Mouse (Mus musculus) cerebellum, adult 18-20 months (tissue): ENCODE data around the gene Dgkg.

Experiments used
- DNase-seq, 2 experiments: peaks; one replicate each; pipeline ENCODE4 v3.0.0; 2021

Dgkg gene

DNA sequence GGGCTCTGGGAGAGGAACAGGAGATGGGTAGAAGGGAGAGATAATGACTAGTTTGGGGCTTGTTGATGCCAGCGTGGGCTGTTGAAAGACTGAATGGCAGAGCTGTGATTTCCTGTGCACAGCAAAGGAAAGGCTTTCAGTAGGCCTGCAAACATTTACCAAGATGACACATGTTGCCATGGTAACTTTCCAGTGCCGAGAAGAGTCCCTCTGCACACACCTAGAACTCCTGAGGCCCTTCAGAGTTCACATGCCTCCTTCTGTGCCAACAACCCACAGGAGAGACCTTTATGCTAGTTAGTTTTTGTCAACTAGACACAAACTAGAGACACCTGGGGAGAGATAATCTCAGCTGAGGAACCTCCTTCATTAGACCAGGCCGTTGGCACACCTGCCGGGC lies 163.6 kb downstream of the Dgkg start:
- DNase-seq: no peak

DNA sequence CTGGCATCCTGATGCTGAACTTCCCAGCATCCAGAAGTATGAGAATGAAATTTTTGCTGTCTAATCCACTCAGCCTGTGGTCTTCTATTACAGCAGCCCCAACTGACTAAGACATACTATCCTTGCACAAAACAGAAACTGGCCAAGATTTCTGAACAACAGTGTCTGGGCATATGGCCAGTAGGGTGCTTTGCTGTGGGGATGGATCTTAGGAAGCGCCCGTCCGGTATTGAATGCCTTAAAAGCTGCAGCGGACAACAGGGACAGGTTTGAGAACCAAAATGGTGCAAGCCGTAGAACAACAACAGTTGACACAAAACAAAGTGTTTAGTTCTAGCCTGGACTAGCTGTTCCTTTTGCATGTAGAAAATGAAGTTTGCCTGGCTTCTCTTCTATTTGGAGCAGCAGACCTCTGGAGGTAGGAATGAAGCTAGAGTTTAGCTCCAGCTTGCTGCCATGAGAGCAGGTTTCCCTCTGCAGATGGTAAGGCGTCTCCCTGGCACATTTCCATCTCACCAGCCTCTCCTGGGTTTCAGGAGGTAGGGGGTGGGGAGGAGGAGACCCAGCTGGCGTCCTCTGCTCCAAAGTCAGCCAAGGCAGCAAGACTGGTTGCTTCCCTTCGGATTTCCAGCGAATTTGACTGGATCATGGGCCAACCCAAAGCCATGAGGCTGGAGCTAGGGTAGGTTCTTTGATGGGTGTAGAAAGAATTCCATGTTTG lies 165.4 kb downstream of the Dgkg start:
- peak; percentile 85 to 90 for DNase-seq

DNA sequence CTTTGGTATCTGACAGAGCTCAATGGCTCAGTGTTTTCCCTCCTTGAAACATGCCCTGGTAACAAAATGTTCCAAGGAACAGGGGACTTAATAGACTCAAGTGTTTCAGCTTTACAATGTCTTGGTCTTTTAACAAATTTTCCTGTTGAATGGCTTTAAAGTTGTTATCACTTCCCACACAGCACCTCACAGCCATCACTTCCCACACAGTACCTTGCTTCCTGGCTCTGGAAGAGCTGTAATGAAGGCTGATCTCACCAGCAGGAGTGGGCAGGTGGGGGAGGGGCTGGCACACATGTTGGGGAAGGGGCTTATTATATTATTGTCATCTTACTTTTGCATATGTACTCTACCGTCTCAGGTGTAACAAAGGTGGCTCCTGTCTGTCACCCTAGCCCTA lies 173.1 kb downstream of the Dgkg start:
- DNase-seq: no peak

DNA sequence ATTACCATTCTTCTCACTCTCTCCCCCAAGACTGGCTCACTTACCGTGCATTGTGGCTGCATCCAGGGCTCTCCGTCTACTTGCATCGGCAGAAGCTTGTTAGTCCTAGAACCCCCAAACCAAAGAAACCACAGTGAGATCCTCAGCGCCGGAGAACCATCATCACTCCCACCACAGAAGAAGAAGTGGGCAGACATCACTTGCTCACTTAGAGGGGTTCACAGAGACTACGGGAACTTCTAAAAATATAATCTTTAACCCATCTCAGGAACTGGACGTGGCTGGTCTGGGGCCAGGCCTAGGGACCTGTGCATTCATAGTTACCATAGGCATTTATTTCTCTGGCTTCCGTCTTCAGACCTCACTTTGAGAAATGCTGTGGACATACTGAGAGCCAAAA lies 177.7 kb downstream of the Dgkg start:
- DNase-seq: no peak

DNA sequence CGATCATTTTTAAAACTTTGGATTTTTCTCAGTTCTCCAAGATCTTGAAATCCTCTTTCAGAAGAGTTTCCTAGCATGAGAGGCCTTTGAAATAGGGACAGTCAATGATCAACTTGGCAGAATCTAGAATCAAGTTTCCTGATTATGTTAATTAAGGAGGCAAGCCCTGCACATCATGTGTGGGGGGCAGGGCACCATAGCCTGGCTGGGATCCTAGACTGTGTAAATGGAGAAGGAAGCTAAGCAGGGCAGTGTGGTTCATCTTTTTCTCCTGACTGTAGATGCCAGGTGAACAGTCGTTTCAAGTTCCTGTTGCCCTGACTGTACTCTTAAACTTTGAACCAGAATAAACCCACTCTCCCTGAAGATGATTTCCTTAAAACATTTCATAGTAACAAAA lies 185.3 kb downstream of the Dgkg start:
- DNase-seq: no peak

DNA sequence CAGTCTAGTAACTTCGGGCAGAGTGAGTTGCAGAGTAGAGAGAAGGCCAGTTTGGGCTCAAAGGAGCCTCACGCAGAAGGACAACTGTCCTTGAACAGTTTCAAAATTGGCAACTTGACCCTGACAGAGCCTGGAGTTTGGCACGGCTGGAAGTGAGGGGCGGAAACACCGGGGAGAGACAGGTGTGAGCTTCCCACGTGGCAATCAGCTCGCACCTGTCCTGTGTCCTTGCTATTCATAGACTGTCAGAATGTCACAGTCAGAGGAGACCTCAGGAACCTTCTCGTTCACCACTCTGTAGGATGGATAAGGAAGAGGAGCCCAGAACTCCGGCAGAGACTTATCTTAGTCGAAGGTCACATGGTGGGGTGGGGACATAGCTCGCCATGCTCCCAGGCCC lies 187.6 kb downstream of the Dgkg start:
- peak in 1 of 2 experiments; percentile 28 for DNase-seq

DNA sequence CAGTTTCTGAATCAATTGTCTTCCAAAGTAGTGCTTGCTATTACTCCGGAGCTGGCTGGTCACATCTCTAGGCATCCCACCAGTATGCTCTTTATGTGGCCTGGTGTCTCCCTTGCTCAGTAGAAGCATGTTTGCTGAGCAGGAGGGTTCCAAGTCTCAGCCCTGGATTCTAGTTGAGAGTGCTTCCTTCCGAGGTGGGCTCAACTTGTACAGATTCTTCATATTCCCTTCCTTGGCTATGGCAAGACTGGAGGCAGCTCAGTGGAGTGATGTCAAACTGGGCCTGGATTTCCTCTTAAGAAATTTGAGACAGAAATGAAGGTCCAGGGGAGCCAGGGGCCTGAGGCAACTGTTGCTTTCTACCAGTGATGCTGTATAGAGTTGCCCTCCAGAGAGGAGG lies 189.9 kb downstream of the Dgkg start:
- no peak for DNase-seq

DNA sequence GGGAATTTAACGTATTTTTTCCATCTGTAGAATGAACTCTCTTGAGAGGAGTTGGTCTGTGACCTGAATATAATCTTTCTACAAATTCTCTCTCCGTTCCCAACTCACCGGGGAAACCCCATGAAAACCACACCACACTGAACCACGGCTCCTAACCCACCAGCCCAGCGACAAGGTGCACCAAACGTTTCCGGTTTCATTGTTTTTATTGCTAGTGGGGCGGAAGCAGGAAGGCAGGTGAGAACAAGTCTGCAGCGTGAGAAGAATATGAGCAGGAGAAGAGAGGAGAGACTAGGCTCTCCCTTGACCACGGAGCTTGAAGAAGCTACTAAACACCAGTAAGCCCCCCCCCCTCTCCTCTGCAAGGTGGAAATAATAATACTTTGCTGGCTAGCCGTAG lies 190.6 kb downstream of the Dgkg start:
- no peak for DNase-seq

DNA sequence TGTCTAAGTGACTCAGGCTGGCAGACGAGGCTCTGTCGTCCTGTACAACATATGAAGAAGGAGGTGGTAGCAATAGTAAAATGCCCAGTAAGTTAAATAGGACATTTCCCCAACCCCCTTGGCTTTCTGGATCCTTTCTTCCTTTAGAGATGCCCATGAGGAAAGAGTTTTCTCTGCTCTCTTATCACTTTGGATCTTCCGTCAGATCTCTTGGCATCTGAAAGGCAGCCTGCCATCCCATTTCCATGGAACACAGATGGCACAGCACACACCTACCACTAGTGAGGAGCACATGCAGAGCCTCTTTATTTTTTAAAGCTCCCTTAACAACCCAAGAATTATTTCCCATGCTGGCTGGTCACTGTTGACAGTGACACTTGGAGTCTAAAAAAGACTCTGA lies 194.8 kb downstream of the Dgkg start:
- DNase-seq: no peak

DNA sequence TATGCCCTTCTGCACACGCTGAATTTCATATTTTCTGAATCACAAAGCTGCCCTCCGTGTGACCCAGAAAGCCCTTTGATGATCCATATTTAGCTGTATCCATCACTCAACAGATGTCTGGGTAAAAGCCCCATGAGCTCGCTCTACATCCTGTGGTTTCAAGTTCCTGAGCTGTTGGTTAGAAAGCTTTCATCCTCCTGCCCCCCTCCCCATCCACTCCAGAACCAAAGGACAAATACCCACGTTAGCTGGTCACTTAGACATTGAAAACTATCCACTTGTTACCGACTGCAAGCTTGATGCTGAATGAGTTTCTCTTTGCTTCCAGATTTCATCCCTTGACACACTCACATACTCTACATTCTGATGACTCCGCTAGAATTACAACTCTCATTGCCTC lies 195.3 kb downstream of the Dgkg start:
- no peak for DNase-seq

DNA sequence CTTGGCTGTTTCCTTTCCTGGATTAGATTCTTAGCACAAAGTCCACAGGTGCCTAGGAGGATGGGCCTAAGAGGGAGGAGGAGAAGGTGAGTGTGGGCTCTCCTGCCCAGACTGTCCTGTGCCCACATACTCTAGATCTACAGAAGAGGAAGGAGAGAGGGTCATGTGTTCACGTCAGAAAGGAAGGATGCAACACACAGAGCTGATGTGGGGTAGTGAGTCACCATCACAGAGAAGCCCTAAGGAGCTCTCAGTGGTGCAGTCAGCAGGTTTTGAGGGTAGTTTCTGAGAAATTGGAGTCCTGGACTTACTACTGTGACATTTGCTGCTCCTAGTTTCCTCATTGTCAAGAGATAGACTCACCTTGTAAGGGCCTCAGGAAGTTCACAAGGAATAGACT lies 196.1 kb downstream of the Dgkg start:
- DNase-seq: no peak

DNA sequence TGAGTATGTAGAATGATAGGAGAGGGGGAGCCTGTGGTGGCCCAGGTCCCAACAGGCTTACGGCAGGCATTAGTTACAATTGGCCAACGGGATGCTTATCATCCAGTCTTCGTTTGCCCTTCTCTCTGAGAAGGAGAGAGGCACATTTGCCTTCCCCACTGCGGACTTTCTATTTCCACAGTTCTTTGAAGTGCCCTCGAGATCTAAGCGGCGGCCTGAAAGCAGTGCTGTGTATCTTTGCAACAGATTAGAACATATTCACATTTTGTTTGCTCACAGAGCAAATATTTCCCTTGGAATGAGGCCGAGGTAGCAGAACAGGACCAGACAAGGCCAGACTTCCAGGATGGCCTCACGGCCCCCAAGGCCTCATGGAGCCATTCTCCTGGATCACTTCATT lies 204.9 kb downstream of the Dgkg start:
- no peak for DNase-seq

DNA sequence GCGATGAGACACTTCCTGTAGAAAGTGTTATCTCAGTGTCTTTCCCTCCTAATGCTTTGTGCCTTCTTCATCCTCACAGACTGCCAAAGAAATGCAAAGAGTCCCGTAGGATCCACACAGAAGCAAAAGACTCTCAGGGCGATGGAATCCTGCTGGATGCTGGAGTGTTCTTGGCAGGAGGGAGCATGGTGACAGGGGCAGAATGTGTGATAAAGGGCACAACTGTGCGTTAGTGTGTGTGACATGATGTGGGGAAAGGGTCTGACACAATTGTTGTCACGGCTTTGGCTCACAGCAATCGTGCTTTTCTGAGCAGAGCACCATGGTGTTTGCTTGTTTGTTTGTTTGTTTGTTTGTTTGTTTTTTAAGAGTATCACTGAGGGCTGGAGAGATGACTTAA lies 208.9 kb downstream of the Dgkg start:
- DNase-seq: no peak

DNA sequence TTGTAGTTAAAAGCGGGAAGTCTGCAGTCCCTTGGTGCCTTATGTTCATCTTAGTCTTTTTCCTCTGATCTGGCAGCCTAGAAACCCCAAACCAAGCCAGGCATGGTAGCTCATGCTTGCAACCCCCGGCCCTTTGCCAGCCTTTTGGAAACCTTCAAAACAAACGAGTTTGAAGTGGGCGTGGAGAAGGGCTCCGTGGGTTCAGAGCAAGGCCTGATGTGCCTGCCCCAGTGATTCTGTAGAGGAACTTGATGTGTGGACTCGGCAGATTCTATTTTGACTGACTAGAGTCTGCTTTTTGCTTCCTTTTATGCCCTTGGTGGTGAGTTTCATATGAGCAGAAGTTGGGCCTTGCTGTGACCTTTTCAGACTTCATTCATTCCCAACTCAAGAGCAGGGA lies 212.2 kb downstream of the Dgkg start:
- DNase-seq: no peak

DNA sequence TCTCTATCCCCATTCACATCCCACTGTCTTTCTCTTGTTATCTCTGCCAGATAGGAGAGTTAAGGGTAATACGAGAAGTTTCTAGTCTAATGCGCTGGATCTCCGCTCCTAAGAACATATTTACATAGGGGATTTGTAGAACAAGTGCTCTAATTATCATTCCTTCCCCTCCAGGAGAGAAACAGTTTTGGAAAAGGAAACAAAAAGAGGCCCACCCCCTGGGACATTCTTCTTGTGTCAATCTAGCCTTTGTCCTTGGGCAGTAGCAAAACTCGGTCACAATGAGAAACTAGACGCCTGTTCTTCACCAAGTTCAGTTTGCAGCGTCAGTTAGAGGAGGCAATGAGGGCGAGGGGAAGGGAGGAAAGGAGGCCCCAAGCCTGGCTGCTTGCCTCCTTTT lies 214.8 kb downstream of the Dgkg start:
- DNase-seq: no peak

DNA sequence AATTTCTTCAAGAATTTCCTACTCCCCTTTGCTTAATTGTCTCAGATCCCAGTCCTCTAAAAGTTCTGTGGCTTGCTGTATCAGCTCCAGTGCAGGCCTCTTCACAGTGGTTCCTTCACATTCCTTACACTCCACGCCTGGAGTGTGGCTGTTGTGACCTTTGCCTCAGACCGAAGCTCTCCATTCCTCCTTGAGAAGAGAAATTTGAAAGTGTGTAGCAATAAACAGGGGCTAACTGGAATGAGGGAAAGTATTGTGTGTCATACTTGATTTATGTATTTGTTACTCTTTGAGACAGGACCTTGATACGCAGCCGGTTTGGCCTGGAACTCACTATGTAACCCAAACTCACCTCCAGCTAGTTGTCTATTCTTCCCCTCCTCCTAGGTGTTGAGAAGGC lies 215.7 kb downstream of the Dgkg start:
- DNase-seq: no peak

DNA sequence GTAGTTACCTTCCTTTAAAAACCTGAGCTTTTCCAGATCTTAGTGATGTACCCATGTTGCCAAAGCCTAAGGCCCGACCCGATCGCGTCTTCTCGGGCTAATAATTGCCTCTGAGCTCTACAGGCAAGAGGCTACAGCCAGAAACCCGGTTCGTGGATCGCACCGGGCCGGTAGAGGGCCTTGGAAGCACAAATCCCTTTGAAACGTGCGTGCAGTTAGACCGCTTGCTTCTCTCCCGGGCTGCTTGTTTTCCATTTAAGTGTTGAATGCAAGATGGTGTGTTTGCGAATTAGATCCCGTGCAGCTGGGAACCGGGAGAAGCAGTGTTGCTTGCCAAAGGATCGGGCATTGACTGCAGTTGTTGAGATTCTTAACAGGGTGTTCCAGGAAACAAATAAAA lies 216.8 kb downstream of the Dgkg start:
- peak; percentile 71 to 77 for DNase-seq

DNA sequence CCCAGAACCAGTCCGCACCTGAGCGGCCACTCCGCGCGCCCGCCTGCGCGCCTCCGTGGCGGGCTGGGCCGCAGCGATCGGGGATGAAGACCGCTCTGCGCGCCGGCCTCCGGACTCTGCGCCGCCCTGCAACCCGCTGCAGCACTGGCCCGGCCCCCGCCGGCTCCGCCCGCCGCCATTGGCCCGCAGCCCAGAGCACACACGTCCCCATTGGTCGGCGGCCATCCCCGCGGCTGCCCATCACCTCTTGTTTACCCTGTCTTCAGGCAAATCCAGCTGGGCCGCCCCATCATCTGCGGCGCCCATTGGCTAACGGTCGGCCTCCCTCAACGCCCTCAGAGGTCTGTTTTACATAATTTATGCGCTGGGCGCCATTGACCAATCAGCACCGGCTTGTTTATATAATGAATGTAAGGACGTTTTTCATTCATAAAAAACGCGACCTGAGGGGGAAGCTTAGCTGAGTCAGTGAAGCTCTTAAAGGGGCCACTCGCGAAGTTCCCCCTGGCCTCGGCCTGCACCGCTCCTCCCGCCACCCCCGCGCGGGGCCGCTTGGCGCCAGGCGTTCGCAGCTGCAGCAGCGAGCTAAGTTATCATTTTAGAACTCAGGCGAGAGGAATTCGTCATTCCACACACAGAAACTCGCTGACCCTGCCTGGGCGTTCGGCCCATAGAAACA lies 217.4 kb downstream of the Dgkg start, which contains the start of gene Etv5:
TSS of gene Etv5 (minus strand) at position 221 of the 679 bp plus-strand sequence.
- DNase-seq: peak; percentile 99 to 100

DNA sequence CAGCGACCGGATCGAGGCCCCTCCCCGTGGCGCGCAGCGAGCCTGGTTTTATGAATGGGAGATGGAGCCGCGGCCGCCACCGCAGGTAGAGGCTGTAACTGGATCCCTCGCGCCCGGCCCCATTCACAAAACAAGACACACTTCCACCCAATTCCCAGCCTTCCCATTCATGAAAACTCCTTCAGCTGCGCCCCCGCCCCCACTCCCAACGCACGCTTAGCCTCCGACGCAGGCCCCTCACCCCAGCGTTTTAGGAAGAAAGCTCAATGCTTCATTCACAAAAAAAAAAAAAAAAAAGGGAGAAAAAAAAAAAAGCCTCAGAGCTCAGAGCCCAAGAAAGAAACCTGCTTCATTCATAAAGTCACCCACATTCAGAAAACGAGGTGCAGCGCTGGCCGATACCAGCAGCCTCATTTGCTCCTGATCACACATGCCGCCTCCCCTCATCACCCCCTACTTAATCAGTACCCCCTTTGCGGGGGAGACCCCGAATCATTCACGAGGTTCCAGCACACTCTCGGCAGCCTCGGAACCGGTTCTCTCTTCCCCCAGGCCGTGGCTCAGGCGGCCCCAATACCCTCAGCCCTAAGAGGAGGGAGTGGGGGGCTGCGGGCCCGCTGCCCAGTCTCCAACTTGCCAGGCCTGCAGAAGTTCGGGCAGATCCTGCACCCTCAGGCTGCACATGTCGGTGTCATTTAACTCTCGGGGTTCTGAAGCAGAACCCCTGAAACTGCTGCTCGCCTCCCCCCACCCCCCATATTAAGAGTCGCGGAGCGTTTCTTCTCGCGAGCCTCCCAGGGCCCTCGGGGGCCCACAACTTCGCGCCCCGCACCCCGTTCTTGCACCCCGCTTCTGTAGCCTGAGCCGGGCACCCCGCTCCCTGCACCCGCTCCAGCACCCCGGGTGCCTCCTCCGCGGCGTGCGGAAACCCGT lies 218.3 kb downstream of the Dgkg start:
- peak; percentile 76 to 77 for DNase-seq

DNA sequence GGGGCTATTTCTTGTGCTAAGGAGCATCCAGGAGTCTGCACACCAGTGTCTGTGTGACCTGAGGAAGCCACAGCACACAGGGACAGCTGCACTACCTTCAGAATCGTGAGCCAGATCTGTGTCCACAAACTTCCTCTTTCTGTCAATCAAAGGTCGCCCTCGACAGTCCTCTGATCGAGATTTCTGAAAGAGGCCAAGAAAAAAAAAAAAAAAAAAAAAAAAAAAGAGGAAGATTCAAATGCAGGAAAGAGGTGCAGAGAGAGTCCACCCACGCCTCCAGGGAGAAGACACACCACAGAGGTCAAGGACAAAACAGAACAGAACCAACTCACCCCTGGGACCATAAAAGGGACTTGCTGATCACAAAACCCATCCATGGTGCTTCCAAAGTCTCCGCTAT lies 220.9 kb downstream of the Dgkg start:
- DNase-seq: no peak

DNA sequence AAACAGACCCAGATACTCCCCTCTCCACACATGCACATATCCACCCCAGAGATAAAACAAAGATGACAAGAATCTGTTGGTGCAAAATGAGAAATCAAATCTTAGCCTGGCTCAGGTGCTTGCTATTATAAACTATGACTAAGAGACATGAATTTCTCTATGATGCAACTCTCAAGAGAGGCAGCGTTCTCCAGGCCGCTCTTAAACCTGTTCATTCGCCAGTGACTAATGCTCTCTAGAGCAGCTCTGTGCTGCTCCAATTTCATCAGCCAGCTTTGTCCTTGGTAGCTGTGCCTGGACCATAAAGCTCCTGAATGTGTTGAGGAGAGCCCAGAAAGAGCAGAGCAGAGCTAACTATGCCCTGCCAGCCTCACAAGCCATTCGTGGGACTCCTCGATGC lies 222.5 kb downstream of the Dgkg start:
- peak in 1 of 2 experiments; percentile 19 for DNase-seq

DNA sequence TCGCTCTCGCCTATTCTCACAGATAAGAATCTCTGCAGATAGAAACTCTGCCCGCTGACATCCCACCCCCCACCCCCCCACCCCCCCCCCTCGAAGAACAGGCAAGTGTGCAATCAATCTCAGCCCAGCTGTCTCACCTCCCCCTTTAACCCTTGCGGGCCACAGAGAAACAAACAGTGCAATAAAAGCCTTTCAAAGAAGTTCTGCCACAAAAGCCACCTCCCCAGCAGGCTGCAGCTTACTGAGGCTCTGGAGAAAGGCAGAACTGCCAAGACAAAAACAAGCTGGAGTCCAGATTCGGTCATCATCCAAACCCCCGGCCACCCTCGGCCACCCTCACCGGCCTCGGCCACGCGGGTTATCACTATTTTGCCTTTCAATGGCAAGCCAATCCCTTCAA lies 223.1 kb downstream of the Dgkg start:
- no peak for DNase-seq

DNA sequence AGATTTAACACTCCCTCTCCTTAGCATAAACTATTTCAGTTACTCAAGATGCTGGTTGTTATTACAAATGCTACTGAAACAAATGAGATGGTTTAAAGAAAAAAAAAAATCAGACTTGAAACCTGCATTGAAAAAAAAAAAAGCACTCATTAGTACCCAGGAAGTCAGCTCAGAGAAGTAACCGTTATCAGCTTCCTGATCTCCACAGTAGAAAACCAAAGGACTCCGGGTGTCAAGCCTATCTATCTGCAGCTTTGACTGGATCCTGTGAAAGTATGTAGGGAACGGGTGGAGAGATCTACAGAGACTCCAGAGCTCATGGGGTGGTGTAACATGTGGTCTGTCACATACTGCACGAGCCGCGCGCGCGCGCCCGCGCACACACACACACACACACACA lies 225.2 kb downstream of the Dgkg start:
- DNase-seq: no peak

DNA sequence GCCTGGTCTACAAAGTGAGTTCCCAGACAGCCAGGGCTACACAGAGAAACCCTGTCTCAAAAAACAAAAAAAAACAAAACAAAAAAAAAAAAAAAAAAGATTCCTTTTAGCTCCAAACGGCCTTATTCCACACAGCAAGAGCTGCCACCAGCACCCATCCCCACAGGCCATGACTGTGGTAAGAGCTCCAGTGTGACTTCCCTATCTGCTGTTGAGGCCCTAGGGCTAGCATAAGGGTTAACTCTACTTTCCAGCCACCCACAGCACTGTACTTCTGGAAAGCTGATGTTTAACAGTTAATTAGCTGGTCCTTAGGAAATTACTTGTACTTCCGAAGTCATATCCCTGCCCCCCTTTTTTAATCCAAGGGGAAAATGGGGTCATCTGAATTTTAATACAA lies 225.7 kb downstream of the Dgkg start:
- DNase-seq: no peak
